Mouse (Mus musculus): Measurements from ENCODE around the gene Ece1. TPM values are rescaled to one million over a fixed set of nuclear protein-coding genes. Genes with fewer than 3 reads are reported as not detected.
A peak's percentile ranks its signal among the peaks of the same experiment; 100 is the strongest.

Ece1 gene
- polyA plus RNA-seq, 1 experiment = 111 TPM

GRCm38 (mm10) chr4:137994562-137995336 is 132.7 kb downstream of the Ece1 start:
- Histone ChIP-seq H3K4me1 (ENCODE audit: control insufficient read depth, insufficient read depth, low read length) (peaks cover 13% of the 10 kb centered on the region), H3K4me3 (replicated peaks; ENCODE audit: extremely low read depth, low read depth, low read length) (peak overlapping the region; percentile 69)
- TF ChIP-seq CTCF (IDR thresholded peaks at IDR 0.05; ENCODE audit: insufficient read depth, low read length) (no peak), POLR2A (IDR thresholded peaks at IDR 0.05; ENCODE audit: borderline replicate concordance, extremely low read depth, low read depth, low read length) (no peak)
- no peak for DNase-seq
- 32% methylated on average over 12 of the region's 12 CpGs for WGBS

GRCm38 (mm10) chr4:137995399-137995798 is 133.4 kb downstream of the Ece1 start:
- Histone ChIP-seq H3K4me1 (ENCODE audit: control insufficient read depth, insufficient read depth, low read length) (peaks cover 13% of the 10 kb centered on the region), H3K4me3 (replicated peaks; ENCODE audit: extremely low read depth, low read depth, low read length) (peak overlapping the region; percentile 35)
- peak; percentile 36 for DNase-seq
- 40% methylated on average over 12 of the region's 12 CpGs for WGBS
- TF ChIP-seq CTCF (IDR thresholded peaks at IDR 0.05; ENCODE audit: insufficient read depth, low read length) (no peak), POLR2A (IDR thresholded peaks at IDR 0.05; ENCODE audit: borderline replicate concordance, extremely low read depth, low read depth, low read length) (peak; percentile 35; the same call in 1 of the 2 replicates)

GRCm38 (mm10) chr4:137998232-137998631 is 136.2 kb downstream of the Ece1 start:
- TF ChIP-seq POLR2A (IDR thresholded peaks at IDR 0.05; ENCODE audit: borderline replicate concordance, extremely low read depth, low read depth, low read length) (no peak), CTCF (IDR thresholded peaks at IDR 0.05; ENCODE audit: insufficient read depth, low read length) (no peak)
- 56% methylated on average over 4 of the region's 4 CpGs for WGBS
- peaks cover 9% of the 10 kb centered on the region for H3K4me1 ChIP-seq (ENCODE audit: control insufficient read depth, insufficient read depth, low read length)
- H3K4me3 ChIP-seq (replicated peaks; ENCODE audit: extremely low read depth, low read depth, low read length) = no peak overlapping the region
- no peak for DNase-seq

GRCm38 (mm10) chr4:138000682-138001081 is 138.6 kb downstream of the Ece1 start:
- no peak for DNase-seq
- WGBS = 28% methylated on average over 7 of the region's 7 CpGs
- TF ChIP-seq CTCF (IDR thresholded peaks at IDR 0.05; ENCODE audit: insufficient read depth, low read length) = no peak
- no peak for TF ChIP-seq POLR2A (IDR thresholded peaks at IDR 0.05; ENCODE audit: borderline replicate concordance, extremely low read depth, low read depth, low read length)
- Histone ChIP-seq H3K4me1 (ENCODE audit: control insufficient read depth, insufficient read depth, low read length) (peaks cover 2% of the 10 kb centered on the region), H3K4me3 (replicated peaks; ENCODE audit: extremely low read depth, low read depth, low read length) (no peak overlapping the region)

GRCm38 (mm10) chr4:138003909-138004610 is 142.0 kb downstream of the Ece1 start:
- H3K4me3 ChIP-seq (replicated peaks; ENCODE audit: extremely low read depth, low read depth, low read length) = no peak overlapping the region
- no peak for DNase-seq
- 80% methylated on average over 11 of the region's 11 CpGs for WGBS
- H3K4me1 ChIP-seq (ENCODE audit: control insufficient read depth, insufficient read depth, low read length) = peaks cover 2% of the 10 kb centered on the region
- TF ChIP-seq CTCF (IDR thresholded peaks at IDR 0.05; ENCODE audit: insufficient read depth, low read length) = no peak
- TF ChIP-seq POLR2A (IDR thresholded peaks at IDR 0.05; ENCODE audit: borderline replicate concordance, extremely low read depth, low read depth, low read length) = no peak

GRCm38 (mm10) chr4:138005781-138006180 is 143.7 kb downstream of the Ece1 start:
- WGBS = 79% methylated on average over 1 of the region's 1 CpGs
- no peak for DNase-seq
- peaks cover 2% of the 10 kb centered on the region for H3K4me1 ChIP-seq (ENCODE audit: control insufficient read depth, insufficient read depth, low read length)
- H3K4me3 ChIP-seq (replicated peaks; ENCODE audit: extremely low read depth, low read depth, low read length) = no peak overlapping the region
- TF ChIP-seq POLR2A (IDR thresholded peaks at IDR 0.05; ENCODE audit: borderline replicate concordance, extremely low read depth, low read depth, low read length) = no peak
- TF ChIP-seq CTCF (IDR thresholded peaks at IDR 0.05; ENCODE audit: insufficient read depth, low read length) = no peak

GRCm38 (mm10) chr4:138006951-138007613 is 145.0 kb downstream of the Ece1 start:
- TF ChIP-seq CTCF (IDR thresholded peaks at IDR 0.05; ENCODE audit: insufficient read depth, low read length) = no peak
- no peak for TF ChIP-seq POLR2A (IDR thresholded peaks at IDR 0.05; ENCODE audit: borderline replicate concordance, extremely low read depth, low read depth, low read length)
- DNase-seq = no peak
- Histone ChIP-seq H3K4me1 (ENCODE audit: control insufficient read depth, insufficient read depth, low read length) (peaks cover 2% of the 10 kb centered on the region), H3K4me3 (replicated peaks; ENCODE audit: extremely low read depth, low read depth, low read length) (no peak overlapping the region)
- 81% methylated on average over 9 of the region's 9 CpGs for WGBS

- TF ChIP-seq CTCF (IDR thresholded peaks at IDR 0.05; ENCODE audit: insufficient read depth, low read length) (no peak), POLR2A (IDR thresholded peaks at IDR 0.05; ENCODE audit: borderline replicate concordance, extremely low read depth, low read depth, low read length) (no peak)
- no peak for DNase-seq
- Histone ChIP-seq H3K4me1 (ENCODE audit: control insufficient read depth, insufficient read depth, low read length) (peaks cover 2% of the 10 kb centered on the region), H3K4me3 (replicated peaks; ENCODE audit: extremely low read depth, low read depth, low read length) (no peak overlapping the region)
- 87% methylated on average over 6 of the region's 6 CpGs for WGBS
Measured at GRCm38 (mm10) chr4:138008646-138009045, 146.6 kb downstream of the Ece1 start.

- no peak for TF ChIP-seq CTCF (IDR thresholded peaks at IDR 0.05; ENCODE audit: insufficient read depth, low read length)
- TF ChIP-seq POLR2A (IDR thresholded peaks at IDR 0.05; ENCODE audit: borderline replicate concordance, extremely low read depth, low read depth, low read length) = no peak
- WGBS = 86% methylated on average over 4 of the region's 4 CpGs
- no peak overlapping the region for H3K4me3 ChIP-seq (replicated peaks; ENCODE audit: extremely low read depth, low read depth, low read length)
- DNase-seq = no peak
- peaks cover 2% of the 10 kb centered on the region for H3K4me1 ChIP-seq (ENCODE audit: control insufficient read depth, insufficient read depth, low read length)
Measured at GRCm38 (mm10) chr4:138009786-138010502, 147.9 kb downstream of the Ece1 start.

All from lung, adult 2 months (tissue).